Comparison of ENCODE assay signal across 11 mouse cellular contexts in genomic region chr19:58419685-58420084, GRCm38 (mm10). TPM values are rescaled to one million over a fixed set of nuclear protein-coding genes. Genes with fewer than 3 reads are reported as not detected.
A peak's percentile ranks its signal among the peaks of the same experiment; 100 is the strongest.
DNase-seq lines count a peak whose midpoint lies in the region; ATAC-seq and TF ChIP-seq lines count a peak whose summit lies in the region.
"Had no signal": no experiment of that assay in that cellular context is flagged by ENCODE, and none has a peak within 500 bp of the region (broad histone marks: within the 10 kb centered on the region; RNA-seq: fewer than 3 reads in every experiment).

No protein-coding gene starts in this region.

- peak; percentile 54; the same call in 1 of the 2 replicates for ATAC-seq in heart, embryonic 14.5 days (ENCODE audit: insufficient number of reproducible peaks, insufficient read depth, low FRiP score, low read depth)
- peak; percentile 49; the same call in 1 of the 2 replicates for ATAC-seq in lung, embryonic 16.5 days (ENCODE audit: low read depth)
- peak; percentile 71 for ATAC-seq in intestine, embryonic 15.5 days
- no peak for ATAC-seq in monocyte, adult 5-6 weeks (replicated peaks; ENCODE audit: insufficient number of reproducible peaks, low FRiP score, low TSS enrichment, poor library complexity, severe bottlenecking)
- ATAC-seq: forebrain, embryonic 15.5 days had no signal

- H3K4me2 ChIP-seq in heart, embryonic 14.5 days (ENCODE audit: low read length): no peak overlapping the region
- no peak overlapping the region for H3K4me2 ChIP-seq in lung, embryonic 16.5 days (ENCODE audit: low read depth, low read length)
- H3K4me2 ChIP-seq in intestine, embryonic 15.5 days (replicated peaks): no peak overlapping the region
- H3K4me2 ChIP-seq: forebrain, embryonic 15.5 days had no signal

- H3K9me3 ChIP-seq in heart, embryonic 14.5 days (ENCODE audit: control insufficient read depth, low read length): no peaks in the 10 kb centered on the region
- H3K9me3 ChIP-seq in lung, embryonic 16.5 days (ENCODE audit: control insufficient read depth, low read length): no peaks in the 10 kb centered on the region
- H3K9me3 ChIP-seq in intestine, embryonic 15.5 days: no peaks in the 10 kb centered on the region
- H3K9me3 ChIP-seq: forebrain, embryonic 15.5 days had no signal

- no peak overlapping the region for H3K9ac ChIP-seq in heart, embryonic 14.5 days (ENCODE audit: low read length)
- no peak overlapping the region for H3K9ac ChIP-seq in lung, embryonic 16.5 days (ENCODE audit: low read length)
- H3K9ac ChIP-seq in intestine, embryonic 15.5 days: no peak overlapping the region
- H3K9ac ChIP-seq: forebrain, embryonic 15.5 days; liver, embryonic 14.5 days had no signal

- peaks cover 4 to 8% of the 10 kb centered on the region in 2 experiments; a peak in 3 of 4 replicates for H3K4me1 ChIP-seq in heart, embryonic 14.5 days (ENCODE audit: control insufficient read depth in 2 of 2, insufficient read depth in 2 of 2, low read length in 2 of 2)
- H3K4me1 ChIP-seq in lung, embryonic 16.5 days (replicated peaks; ENCODE audit: control insufficient read depth, insufficient read depth, low read length): peaks cover 5% of the 10 kb centered on the region; the same call in 1 of the 2 replicates
- peaks cover 9% of the 10 kb centered on the region; the same call in 1 of the 2 replicates for H3K4me1 ChIP-seq in intestine, embryonic 15.5 days (replicated peaks)
- H3K4me1 ChIP-seq: forebrain, embryonic 15.5 days had no signal

- no peaks in the 10 kb centered on the region for H3K27me3 ChIP-seq in heart, embryonic 14.5 days (ENCODE audit: control insufficient read depth, insufficient read depth, low read length)
- no peaks in the 10 kb centered on the region for H3K27me3 ChIP-seq in lung, embryonic 16.5 days (ENCODE audit: control insufficient read depth, insufficient read depth, low read depth, low read length)
- H3K27me3 ChIP-seq in intestine, embryonic 15.5 days (replicated peaks): no peaks in the 10 kb centered on the region
- H3K27me3 ChIP-seq: forebrain, embryonic 15.5 days had no signal

- no peak for TF ChIP-seq CTCF in layer of hippocampus, adult 2 months (conservative IDR thresholded peaks at IDR 0.05)

- intact Hi-C loops in heart, postnatal 10 days (cut with DNase I): no loop called here

- no peak overlapping the region for H3K4me3 ChIP-seq in heart, embryonic 14.5 days (ENCODE audit: control insufficient read depth in 1 of 2, insufficient read depth in 1 of 2, low read depth in 1 of 2, low read length in 2 of 2)
- no peak overlapping the region for H3K4me3 ChIP-seq in lung, embryonic 16.5 days (ENCODE audit: low read length)
- H3K4me3 ChIP-seq in intestine, embryonic 15.5 days (replicated peaks): no peak overlapping the region
- H3K4me3 ChIP-seq in layer of hippocampus, adult 2 months: no peak overlapping the region
- H3K4me3 ChIP-seq: forebrain, embryonic 15.5 days had no signal

- 20% methylated on average over 3 of the region's 3 CpGs for WGBS in heart, embryonic 14.5 days
- WGBS in lung, embryonic 16.5 days: 18% methylated on average over 3 of the region's 3 CpGs
- 15% methylated on average over 3 of the region's 3 CpGs for WGBS in intestine, embryonic 15.5 days

- DNase-seq in heart, postnatal 10 days: no peak
- DNase-seq in lung, postnatal 36 days: no peak
- DNase-seq in urinary bladder, adult 2 months (ENCODE audit: low spot score): peak; percentile 27
- no peak for DNase-seq in layer of hippocampus, adult 2 months (ENCODE audit: low spot score in 2 of 2)
- DNase-seq: cerebellum, postnatal 25 days had no signal

- no peaks in the 10 kb centered on the region for H3K36me3 ChIP-seq in heart, embryonic 14.5 days (ENCODE audit: control insufficient read depth, insufficient read depth, low read length)
- H3K36me3 ChIP-seq in lung, embryonic 16.5 days (ENCODE audit: control insufficient read depth, insufficient read depth, low read length): no peaks in the 10 kb centered on the region
- H3K36me3 ChIP-seq in intestine, embryonic 15.5 days: no peaks in the 10 kb centered on the region
- H3K36me3 ChIP-seq: forebrain, embryonic 15.5 days had no signal

- no peak overlapping the region; a peak in 1 of 4 replicates for H3K27ac ChIP-seq in heart, embryonic 14.5 days (replicated peaks in 1 of 2; ENCODE audit: control insufficient read depth in 1 of 2, insufficient read depth in 1 of 2, low read depth in 2 of 2, low read length in 2 of 2)
- no peak overlapping the region for H3K27ac ChIP-seq in lung, embryonic 16.5 days (ENCODE audit: low read length)
- H3K27ac ChIP-seq in intestine, embryonic 15.5 days: peak overlapping the region; percentile 67
- no peak overlapping the region for H3K27ac ChIP-seq in layer of hippocampus, adult 2 months
- H3K27ac ChIP-seq: forebrain, embryonic 15.5 days; liver, embryonic 14.5 days had no signal

RNA-seq across cellular contexts. Expression of gene Gfra1, which starts 36.0 kb away (rescaled TPM):
- polyA plus RNA-seq in heart, embryonic 14.5 days (2014; fragmentation: Nextera tagmentation; extraction: Ambion mirVana): 2.2 and 3.2 TPM in 2 replicates
- 1 to 10 TPM; 3.3 to 3.5 TPM for total RNA-seq in heart, postnatal 10 days (2021)
- 6.9 and 8.0 TPM in 2 replicates for polyA plus RNA-seq in lung, embryonic 16.5 days (2015; fragmentation: Nextera tagmentation; extraction: Ambion mirVana)
- 20.6 and 22.3 TPM in 2 replicates for polyA plus RNA-seq in intestine, embryonic 15.5 days (2015; fragmentation: Nextera tagmentation; extraction: Ambion mirVana)
- 4.7 and 6.4 TPM in 2 replicates for polyA plus RNA-seq in urinary bladder, adult 2 months (2012; rRNA removed)
- total RNA-seq in monocyte, adult 5-6 weeks (2017): 2.3 TPM in 1 of 3 replicates, not detected in the others
- total RNA-seq in layer of hippocampus, adult 2 months (2021): 10 to 100 TPM; 59.6 to 67.1 TPM
